8 mouse cellular contexts compared by ENCODE assay signal in genomic region chr8:107503354-107503753, GRCm38 (mm10).
DNase-seq lines count a peak whose midpoint lies in the region; ATAC-seq and TF ChIP-seq lines count a peak whose summit lies in the region.

No protein-coding gene starts in this region.

- H3K27ac ChIP-seq in bone marrow macrophage, adult 2 months (ENCODE audit: insufficient read depth, low read depth, low read length): peak overlapping the region; percentile 100
- H3K27ac ChIP-seq in hindbrain, embryonic 14.5 days: no peak overlapping the region
- H3K27ac ChIP-seq in liver, embryonic 13.5 days: peak overlapping the region; percentile 58

- WGBS in hindbrain, embryonic 14.5 days: 5% methylated on average over 6 of the region's 6 CpGs
- WGBS in liver, embryonic 13.5 days (ENCODE audit: insufficient replicate concordance): 0% methylated on average over 6 of the region's 6 CpGs

- H3K4me2 ChIP-seq in hindbrain, embryonic 14.5 days (replicated peaks): no peak overlapping the region
- H3K4me2 ChIP-seq in liver, embryonic 13.5 days: peak overlapping the region; percentile 33

- TF ChIP-seq POLR2A in bone marrow macrophage, adult 2 months (IDR thresholded peaks at IDR 0.05; ENCODE audit: borderline replicate concordance, low read depth, low read length): no peak

- TF ChIP-seq CTCF in bone marrow macrophage, adult 2 months (IDR thresholded peaks at IDR 0.05; ENCODE audit: low read depth, low read length): no peak

- H3K9me3 ChIP-seq in hindbrain, embryonic 14.5 days (ENCODE audit: control insufficient read depth, low read length): no peaks in the 10 kb centered on the region
- no peaks in the 10 kb centered on the region for H3K9me3 ChIP-seq in liver, embryonic 13.5 days (replicated peaks)

- DNase-seq in 3T3-L1 (ENCODE audit: low read depth, low spot score): peak; percentile 98
- DNase-seq in hindbrain, embryonic 14.5 days (ENCODE audit: low spot score): no peak
- no peak for DNase-seq in liver, embryonic 13.5 days
- no peak for DNase-seq in cerebellum, adult 18-20 months
- no peak for DNase-seq in right cerebral cortex, adult 18-20 months
- DNase-seq in spleen, adult 18-20 months: no peak
- DNase-seq in urinary bladder, postnatal 14 days (ENCODE audit: low spot score): no peak

- ATAC-seq in hindbrain, embryonic 14.5 days (ENCODE audit: low FRiP score): peak; percentile 27; the same call in 1 of the 2 replicates
- ATAC-seq in liver, embryonic 13.5 days (ENCODE audit: low read depth): peak; percentile 67

- H3K4me1 ChIP-seq in bone marrow macrophage, adult 2 months (ENCODE audit: control insufficient read depth, insufficient read depth, low read length): peaks cover 44% of the 10 kb centered on the region
- peaks cover 4% of the 10 kb centered on the region; the same call in 1 of the 2 replicates for H3K4me1 ChIP-seq in hindbrain, embryonic 14.5 days (replicated peaks; ENCODE audit: control insufficient read depth, insufficient read depth, low read length)
- peaks cover 40% of the 10 kb centered on the region for H3K4me1 ChIP-seq in liver, embryonic 13.5 days (replicated peaks)

- 0 out of 2 replicates have a peak, but pooled peaks cover 7% of the 10 kb centered on the region for H3K36me3 ChIP-seq in hindbrain, embryonic 14.5 days (replicated peaks; ENCODE audit: control insufficient read depth, insufficient read depth)
- H3K36me3 ChIP-seq in liver, embryonic 13.5 days: peaks cover 19% of the 10 kb centered on the region

- peak overlapping the region; percentile 54 for H3K4me3 ChIP-seq in bone marrow macrophage, adult 2 months (ENCODE audit: insufficient read depth, low read length)
- no peak overlapping the region for H3K4me3 ChIP-seq in hindbrain, embryonic 14.5 days (replicated peaks; ENCODE audit: low read length)
- H3K4me3 ChIP-seq in liver, embryonic 13.5 days (replicated peaks): no peak overlapping the region

- no peak overlapping the region for H3K9ac ChIP-seq in hindbrain, embryonic 14.5 days
- H3K9ac ChIP-seq in liver, embryonic 13.5 days: peak overlapping the region; percentile 22; the same call in 1 of the 2 replicates

- no peaks in the 10 kb centered on the region for H3K27me3 ChIP-seq in hindbrain, embryonic 14.5 days (ENCODE audit: control insufficient read depth, insufficient read depth, low read length)
- H3K27me3 ChIP-seq in liver, embryonic 13.5 days: no peaks in the 10 kb centered on the region
